Mouse (Mus musculus) MEL (cell line): ENCODE measurements around the gene Olfr763. TPM values are rescaled to one million over a fixed set of nuclear protein-coding genes. Genes with fewer than 3 reads are reported as not detected.

Experiments used
- DNase-seq: peaks from one replicate; pipeline ENCODE4 v3.0.0; 2011; ENCODE audit warnings: low read depth, low spot score
- H3K27ac ChIP-seq: 2 replicates; pipeline ENCODE4 v1.5.1; 2012; ENCODE audit warnings: low read depth, mild to moderate bottlenecking, control low read depth, low read length, moderate library complexity; ENCODE audit not compliant: control insufficient read depth
- H3K27me3 ChIP-seq, 2 experiments: fragments of 150-350 bp in 1 of 2; sonication (generic) in 1 of 2; 2 replicates each; pipeline ENCODE4 v1.6.1; 2012; ENCODE audit warnings: low read length in 2 of 2, mild to moderate bottlenecking in 2 of 2, improper control_type of control experiment in 1 of 2, moderate library complexity in 1 of 2; ENCODE audit not compliant: insufficient read depth in 2 of 2, control insufficient read depth in 1 of 2
- H3K36me3 ChIP-seq, 2 experiments: 2 replicates each; pipeline ENCODE4 v1.6.1; 2012 to 2014; ENCODE audit warnings: low read length in 2 of 2, improper control_type of control experiment in 1 of 2, inconsistent platforms in 1 of 2, mild to moderate bottlenecking in 1 of 2; ENCODE audit not compliant: insufficient read depth in 2 of 2, control insufficient read depth in 1 of 2
- H3K4me1 ChIP-seq, 2 experiments: fragments of 150-350 bp in 1 of 2; sonication (generic) in 1 of 2; 2 replicates each; pipeline ENCODE4 v1.6.1; 2012; ENCODE audit warnings: low read length in 2 of 2, improper control_type of control experiment in 1 of 2, mild to moderate bottlenecking in 1 of 2; ENCODE audit not compliant: insufficient read depth in 2 of 2, control insufficient read depth in 1 of 2
- H3K4me3 ChIP-seq, 2 experiments: fragments of 150-350 bp in 1 of 2; sonication (generic) in 1 of 2; 2 replicates each; pipeline ENCODE4 v1.5.1; 2012; ENCODE audit warnings: low read depth in 2 of 2, low read length in 2 of 2, mild to moderate bottlenecking in 2 of 2, moderate library complexity in 2 of 2, control low read depth in 1 of 2, improper control_type of control experiment in 1 of 2; ENCODE audit not compliant: control insufficient read depth in 1 of 2, insufficient read depth in 1 of 2
- H3K79me2 ChIP-seq: 2 replicates; pipeline ENCODE4 v1.6.1; 2012; ENCODE audit warnings: mild to moderate bottlenecking, low read length, moderate library complexity; ENCODE audit not compliant: control insufficient read depth, poor library complexity, insufficient read depth
- H3K9ac ChIP-seq: 2 replicates; pipeline ENCODE4 v1.6.1; 2012; ENCODE audit warnings: low read depth, mild to moderate bottlenecking, control low read depth, low read length, moderate library complexity; ENCODE audit not compliant: control insufficient read depth, poor library complexity, severe bottlenecking
- H3K9me3 ChIP-seq: fragments of 150-350 bp; sonication (generic); replicated peaks from 2 replicates; pipeline ENCODE4 v1.6.1; 2012; ENCODE audit warnings: mild to moderate bottlenecking, low read length, improper control_type of control experiment, moderate library complexity; ENCODE audit not compliant: insufficient read depth
- BHLHE40 ChIP-seq: IDR thresholded peaks from 2 replicates; pipeline ENCODE4 v1.6.1; 2012; ENCODE audit warnings: low read depth, mild to moderate bottlenecking, inconsistent platforms, low read length, improper control_type of control experiment, borderline replicate concordance
- CHD1 ChIP-seq: IDR thresholded peaks from 2 replicates; pipeline ENCODE4 v1.6.1; 2012; ENCODE audit warnings: low read depth, mild to moderate bottlenecking, inconsistent platforms, low read length, improper control_type of control experiment
- CTCF ChIP-seq, 3 experiments: IDR thresholded peaks in 2 of 3; conservative IDR thresholded peaks in 1 of 3; 2 replicates each; pipeline ENCODE4 v1.5.1; 2011 to 2012; ENCODE audit warnings: low read length in 3 of 3, low read depth in 2 of 3, mild to moderate bottlenecking in 2 of 3, improper control_type of control experiment in 1 of 3, inconsistent platforms in 1 of 3, mixed read lengths in 1 of 3, moderate library complexity in 1 of 3; ENCODE audit not compliant: control insufficient read depth in 1 of 3, insufficient read depth in 1 of 3, poor library complexity in 1 of 3, severe bottlenecking in 1 of 3
- E2F4 ChIP-seq: IDR thresholded peaks from 2 replicates; pipeline ENCODE4 v1.6.1; 2011; ENCODE audit warnings: low read depth, low read length, improper control_type of control experiment, borderline replicate concordance
- MAZ ChIP-seq: IDR thresholded peaks from 2 replicates; pipeline ENCODE4 v1.6.1; 2012; ENCODE audit warnings: low read depth, mild to moderate bottlenecking, inconsistent platforms, low read length, improper control_type of control experiment
- MEF2A ChIP-seq: IDR thresholded peaks from 2 replicates; pipeline ENCODE4 v1.6.1; 2014; ENCODE audit warnings: low read depth, mild to moderate bottlenecking, inconsistent platforms, low read length, improper control_type of control experiment; ENCODE audit not compliant: poor library complexity, insufficient replicate concordance, severe bottlenecking; ENCODE audit errors: extremely low read depth
- MYC ChIP-seq: IDR thresholded peaks from 2 replicates; pipeline ENCODE4 v1.6.1; 2011; ENCODE audit warnings: low read depth, mild to moderate bottlenecking, low read length, improper control_type of control experiment, moderate library complexity
- NELFE ChIP-seq: IDR thresholded peaks from 2 replicates; pipeline ENCODE4 v1.6.1; 2011; ENCODE audit warnings: low read depth, low read length, improper control_type of control experiment
- POLR2AphosphoS2 ChIP-seq: IDR thresholded peaks from 2 replicates; pipeline ENCODE4 v1.6.1; 2011; ENCODE audit warnings: low read length, improper control_type of control experiment
- RAD21 ChIP-seq: IDR thresholded peaks from 2 replicates; pipeline ENCODE4 v1.6.1; 2011; ENCODE audit warnings: mild to moderate bottlenecking, low read depth, low read length, improper control_type of control experiment
- SIN3A ChIP-seq: IDR thresholded peaks from 2 replicates; pipeline ENCODE4 v1.6.1; 2012; ENCODE audit warnings: low read length, improper control_type of control experiment, inconsistent platforms
- SMC3 ChIP-seq: IDR thresholded peaks from 2 replicates; pipeline ENCODE4 v1.6.1; 2011; ENCODE audit warnings: low read depth, low read length, improper control_type of control experiment
- TBP ChIP-seq: IDR thresholded peaks from 2 replicates; pipeline ENCODE4 v1.8.0; 2011; ENCODE audit warnings: low read depth, low read length, improper control_type of control experiment
- USF1 ChIP-seq: IDR thresholded peaks from 2 replicates; pipeline ENCODE4 v1.6.1; 2014; ENCODE audit warnings: low read depth, mild to moderate bottlenecking, inconsistent platforms, low read length, improper control_type of control experiment, moderate library complexity
- ZKSCAN1 ChIP-seq: IDR thresholded peaks from 2 replicates; pipeline ENCODE4 v1.6.1; 2012; ENCODE audit warnings: low read depth, mild to moderate bottlenecking, inconsistent platforms, low read length, improper control_type of control experiment, moderate library complexity
- ZNF384 ChIP-seq: IDR thresholded peaks from 2 replicates; pipeline ENCODE4 v1.6.1; 2012; ENCODE audit warnings: low read depth, mild to moderate bottlenecking, inconsistent platforms, low read length, improper control_type of control experiment
- polyA plus RNA-seq, 2 experiments: library from polyadenylated mRNA; stranded (reverse) in 1 of 2; unstranded in 1 of 2; fragments of >175 nt in 1 of 2; fragments of >200 nt in 1 of 2; gene quantifications; 2 replicates each; pipeline versions ENCODE4 v1.2.1 to v1.2.4; 2012; ENCODE audit warnings: low replicate concordance in 2 of 2, low read depth in 1 of 2; ENCODE audit not compliant: insufficient read length in 2 of 2, insufficient read depth in 1 of 2, missing spikeins in 1 of 2
- total RNA-seq: library from RNA; depleted of rRNA; stranded (reverse); fragments of 300-350 nt; gene quantifications from 2 replicates; pipeline ENCODE4 v1.2.3, GENCODE M21; 2012

Olfr763 gene
- total and polyA plus RNA-seq, 3 experiments = not detected

DNA sequence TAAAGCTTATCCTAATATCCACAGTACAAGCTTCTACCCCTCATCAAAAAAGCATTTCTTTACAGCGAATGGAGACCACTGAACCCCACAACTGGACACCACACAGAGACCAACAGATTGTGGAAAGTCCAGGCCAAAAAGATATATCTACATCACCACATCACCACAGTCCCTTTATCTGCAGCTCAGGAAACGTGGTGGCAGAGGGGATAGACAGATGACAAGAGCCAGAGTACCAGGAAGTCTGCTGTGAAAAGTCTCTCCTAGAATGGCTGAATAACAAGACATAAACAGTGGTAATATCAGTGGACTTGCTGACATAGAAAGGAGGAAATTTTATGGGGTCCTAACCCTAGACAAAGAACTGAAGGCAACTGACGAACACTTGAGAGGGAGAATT, 34.2 kb upstream of the Olfr763 start:
- DNase-seq = no peak
- Histone ChIP-seq H3K4me3 (no peak overlapping the region), H3K4me1 (no peaks in the 10 kb centered on the region), H3K9me3 (no peaks in the 10 kb centered on the region)
- TF ChIP-seq BHLHE40 = no peak
- TF ChIP-seq ZNF384 = no peak
- TF ChIP-seq MEF2A = no peak
- TF ChIP-seq CHD1 = no peak
- TF ChIP-seq SMC3 = no peak
- TF ChIP-seq POLR2AphosphoS2 = no peak
- TF ChIP-seq E2F4 = no peak
- TF ChIP-seq ZKSCAN1 = no peak
- no peak for TF ChIP-seq USF1
- TF ChIP-seq TBP = no peak
- TF ChIP-seq MYC = no peak
- no peak for TF ChIP-seq MAZ
- no peak for TF ChIP-seq NELFE
- TF ChIP-seq, all 39 proteins: peak for 0
- Histone ChIP-seq H3K36me3 (no peaks in the 10 kb centered on the region; a peak in 1 of 4 replicates), H3K79me2 (no peaks in the 10 kb centered on the region), H3K9ac (no peak overlapping the region), H3K27ac (no peak overlapping the region), H3K27me3 (peaks cover 0 to 2% of the 10 kb centered on the region in 2 experiments; a peak in 3 of 4 replicates)

DNA sequence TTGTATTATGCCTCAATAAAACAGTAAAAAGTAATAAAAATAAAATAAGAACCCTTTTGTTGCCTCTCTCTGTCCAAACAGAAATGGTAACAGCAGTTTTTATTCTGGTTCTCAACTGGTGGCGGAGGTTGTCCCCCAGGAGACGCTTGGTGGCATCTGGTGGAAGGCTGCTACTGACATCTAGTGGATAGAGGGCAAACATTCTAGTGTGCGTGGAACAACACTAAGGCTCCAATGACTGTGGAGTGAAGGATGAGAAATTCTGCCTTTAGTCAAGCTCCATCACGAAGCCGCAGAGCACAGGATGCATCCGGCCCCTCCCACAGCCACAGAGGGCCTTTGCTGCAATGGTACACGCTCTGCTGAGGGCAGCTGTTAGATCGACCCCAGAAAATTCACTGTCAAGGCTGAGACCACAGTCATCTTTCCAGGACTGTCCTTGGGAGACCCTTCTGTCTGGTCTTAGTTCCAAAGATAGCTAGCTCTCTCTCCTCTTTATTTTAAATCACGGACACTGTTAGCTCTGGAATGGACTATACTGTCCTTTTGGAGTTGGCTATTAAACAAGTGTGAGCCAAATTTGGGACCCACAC, 33.0 kb upstream of the Olfr763 start:
- TF ChIP-seq SMC3 = peak; percentile 38
- peak; percentile 29 to 61 (median 59); a peak in 4 of 6 replicates for TF ChIP-seq CTCF (IDR thresholded peaks at IDR 0.05 in 2 of 3, conservative IDR thresholded peaks at IDR 0.05 in 1 of 3; ENCODE audit: control insufficient read depth in 1 of 3, insufficient read depth in 1 of 3, low read depth in 2 of 3, low read length in 3 of 3, poor library complexity in 1 of 3, severe bottlenecking in 1 of 3)
- TF ChIP-seq RAD21 = peak; percentile 64
- TF ChIP-seq SIN3A = no peak
- TF ChIP-seq, all 39 proteins: peak for 3
- H3K4me3 ChIP-seq = no peak overlapping the region
- peak; percentile 25 for DNase-seq

More for the DNA sequence above, 33.0 kb upstream of the Olfr763 start:
- Histone ChIP-seq H3K79me2 (no peaks in the 10 kb centered on the region), H3K4me1 (no peaks in the 10 kb centered on the region), H3K36me3 (no peaks in the 10 kb centered on the region; a peak in 1 of 4 replicates), H3K9me3 (no peaks in the 10 kb centered on the region), H3K9ac (no peak overlapping the region), H3K27ac (no peak overlapping the region), H3K27me3 (peaks cover 0 to 2% of the 10 kb centered on the region in 2 experiments; a peak in 3 of 4 replicates)
